Mouse (Mus musculus) T-cell, adult 2 months (primary cell): ENCODE measurements at regions not wholly inside any gene's neighbourhood (a gene's known extent, or its start where the extent isn't known, plus 50 kb on each side); places are given as distances from the start of the nearest gene placed in this dataset.
A peak's percentile ranks its signal among the peaks of the same experiment; 100 is the strongest.

Experiments used
- DNase-seq: peaks from one replicate; pipeline ENCODE4 v3.0.0; 2022; ENCODE audit warnings: low spot score

DNA sequence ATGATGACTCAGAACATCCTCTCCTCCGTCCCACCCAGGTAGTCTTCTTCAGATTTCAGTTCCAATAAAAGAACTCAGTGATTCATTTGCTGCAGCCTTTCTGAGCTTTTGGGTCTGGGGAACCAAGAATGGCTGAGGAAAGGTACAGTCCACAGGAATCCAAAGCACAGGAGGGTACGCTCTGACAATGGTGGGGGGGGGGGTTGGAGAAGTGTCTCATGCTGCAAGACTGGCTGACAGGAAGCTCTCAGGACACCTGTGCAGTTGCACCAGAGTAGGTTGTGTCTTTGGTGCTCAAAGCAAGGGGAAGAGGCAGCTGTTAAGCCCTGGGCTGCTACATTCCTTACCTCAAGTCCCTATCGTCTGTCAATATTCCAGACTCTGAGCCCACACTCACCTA is 192.7 kb upstream of the Bcl6 start:
- no peak for DNase-seq

DNA sequence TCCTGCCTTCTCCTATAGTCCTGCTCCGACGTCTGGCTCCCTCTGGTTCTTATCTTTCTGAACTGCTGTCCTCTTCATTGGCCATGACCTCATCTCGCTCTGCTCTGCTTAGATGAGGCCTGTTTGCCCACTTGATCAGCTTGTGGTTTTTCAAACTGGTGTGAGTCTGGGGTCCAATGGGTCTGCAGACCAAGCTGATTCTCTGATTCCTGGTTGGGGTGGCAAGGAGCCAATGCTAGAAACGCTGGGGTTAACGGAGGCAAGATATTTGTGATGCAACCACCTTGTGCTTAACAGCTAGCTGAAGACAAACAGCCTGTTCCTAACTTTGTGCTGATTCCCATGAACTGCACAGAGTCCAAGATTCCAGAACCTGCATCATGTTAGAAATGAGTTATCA is 192.0 kb upstream of the Bcl6 start:
- DNase-seq = no peak

- DNase-seq = no peak
Observed at GRCm38 (mm10) chr16:24177564-24177963, 188.9 kb upstream of the Bcl6 start.

- no peak for DNase-seq
Observed at GRCm38 (mm10) chr16:24177131-24177530, 188.5 kb upstream of the Bcl6 start.

- DNase-seq = no peak
Observed at GRCm38 (mm10) chr16:24176057-24176456, 187.4 kb upstream of the Bcl6 start.

DNA sequence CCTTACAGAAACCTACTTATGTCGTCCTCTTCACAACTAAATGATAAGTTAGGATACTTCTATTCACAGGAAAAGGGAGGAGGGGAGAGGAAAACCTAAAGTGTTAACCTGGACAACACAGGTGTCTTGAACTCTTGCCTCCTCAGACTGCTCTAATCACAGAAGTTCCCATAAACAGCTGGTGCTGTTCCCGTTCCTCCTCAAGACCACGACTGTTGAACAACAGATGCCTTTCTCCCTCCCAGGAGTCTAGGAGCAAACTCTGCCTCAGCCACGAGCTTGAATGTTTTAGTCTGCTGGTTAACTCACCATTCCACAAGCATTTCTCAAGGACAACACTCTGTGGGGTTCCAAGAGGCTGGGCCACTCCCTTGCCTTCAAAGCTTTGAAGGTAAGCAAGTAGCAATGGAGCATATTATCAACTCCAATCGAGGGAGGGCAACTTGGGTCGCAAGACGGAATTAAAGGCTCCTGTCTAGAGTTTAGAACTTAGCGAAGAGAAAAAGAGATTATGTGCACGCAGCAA is 186.6 kb upstream of the Bcl6 start:
- DNase-seq = no peak

- no peak for DNase-seq
Observed at GRCm38 (mm10) chr16:24174595-24174994, 185.9 kb upstream of the Bcl6 start.

DNA sequence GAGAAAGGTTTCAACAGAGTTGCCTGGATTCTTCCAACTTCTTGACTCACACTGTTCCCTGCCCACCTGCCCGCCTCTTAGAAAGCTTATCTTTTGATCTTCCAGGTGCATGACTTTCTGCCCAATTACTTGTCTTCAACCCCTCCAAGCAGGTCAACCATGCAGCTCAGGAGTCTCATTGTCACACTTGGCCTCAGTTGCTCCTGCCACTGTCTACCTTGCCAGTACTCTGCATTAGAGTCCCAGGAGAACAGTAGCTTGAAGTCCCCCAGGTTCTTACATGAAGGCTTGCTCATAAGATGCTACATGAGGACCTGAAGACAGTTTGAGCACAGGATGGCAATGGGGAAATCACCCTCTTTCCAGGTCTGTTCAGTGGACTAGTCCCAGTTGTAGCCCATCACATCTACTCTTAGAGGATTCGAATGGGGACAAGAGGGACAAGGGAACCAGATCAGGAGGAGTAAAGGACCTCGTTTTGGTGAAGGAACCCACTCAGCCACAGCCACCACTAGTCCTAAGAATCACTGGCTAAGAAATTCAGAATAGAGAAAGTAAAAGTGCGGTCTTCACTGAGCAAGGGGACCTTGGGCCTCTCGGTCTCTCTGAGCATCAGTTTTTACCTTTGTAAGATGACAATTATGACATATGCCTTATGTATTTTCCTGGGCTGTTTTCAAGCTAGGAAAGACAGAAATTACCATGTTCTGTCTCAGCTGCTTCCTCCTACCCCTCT is 185.3 kb upstream of the Bcl6 start:
- no peak for DNase-seq

DNA sequence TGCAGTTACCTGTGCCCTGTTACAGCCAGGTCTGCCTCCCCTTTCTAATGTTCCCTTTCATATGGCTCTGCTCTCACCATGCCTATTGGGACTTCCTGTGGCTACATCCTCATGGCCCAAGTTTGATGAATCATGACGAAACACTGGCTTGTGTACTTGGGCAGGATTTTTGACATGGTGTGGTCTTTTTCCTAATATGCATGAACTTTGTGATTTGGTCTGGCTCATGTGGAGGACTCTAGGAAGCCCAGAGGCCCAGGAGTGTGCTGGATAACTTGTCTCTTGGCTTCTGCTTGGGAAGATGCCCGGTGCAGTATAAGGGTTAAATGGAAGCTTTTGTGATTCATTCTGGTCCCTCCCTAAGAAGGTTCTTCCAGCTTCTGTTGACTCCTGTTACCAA is 184.0 kb upstream of the Bcl6 start:
- no peak for DNase-seq

DNA sequence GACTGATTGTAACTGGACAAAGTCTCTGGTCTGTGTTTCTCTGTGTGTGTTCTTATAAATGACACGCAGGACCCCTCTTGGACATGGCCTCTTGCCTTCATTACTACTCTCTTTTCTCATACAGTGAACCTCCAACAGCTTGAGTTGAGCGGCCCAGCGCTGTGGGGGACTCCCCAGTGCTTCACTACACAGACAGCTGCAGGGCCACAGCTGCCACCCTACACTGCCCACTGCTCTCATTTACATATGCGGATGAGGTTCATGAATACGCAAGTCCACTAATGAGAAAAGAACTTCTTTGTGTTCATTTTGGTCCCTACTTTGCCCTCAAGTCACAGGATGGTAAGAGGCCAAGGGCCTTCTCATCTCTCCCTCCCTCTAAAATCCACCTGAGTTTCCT is 183.4 kb upstream of the Bcl6 start:
- DNase-seq = no peak

GRCm38 (mm10) chr16:24171161-24171560 is 182.5 kb upstream of the Bcl6 start:
- DNase-seq = peak; percentile 29

DNA sequence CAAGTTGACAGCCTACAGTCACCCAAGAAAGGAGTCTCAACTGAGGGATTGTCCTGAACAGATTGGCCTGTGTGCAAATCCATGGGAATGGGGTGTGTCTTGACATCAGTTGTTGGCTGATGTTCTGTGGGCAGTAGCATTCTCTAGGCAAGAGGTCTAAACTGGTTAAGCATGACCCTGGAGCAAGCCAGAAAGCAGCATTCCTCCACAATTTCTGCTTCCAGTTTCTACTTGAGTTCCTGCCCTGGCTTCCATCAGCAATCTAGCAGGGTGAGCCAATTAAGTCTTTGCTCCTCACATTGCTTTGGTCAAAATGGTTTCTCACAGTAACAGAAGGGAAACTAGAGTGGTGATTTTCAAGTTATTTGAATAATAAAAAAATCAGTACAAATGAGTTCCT is 177.8 kb upstream of the Bcl6 start:
- no peak for DNase-seq

DNA sequence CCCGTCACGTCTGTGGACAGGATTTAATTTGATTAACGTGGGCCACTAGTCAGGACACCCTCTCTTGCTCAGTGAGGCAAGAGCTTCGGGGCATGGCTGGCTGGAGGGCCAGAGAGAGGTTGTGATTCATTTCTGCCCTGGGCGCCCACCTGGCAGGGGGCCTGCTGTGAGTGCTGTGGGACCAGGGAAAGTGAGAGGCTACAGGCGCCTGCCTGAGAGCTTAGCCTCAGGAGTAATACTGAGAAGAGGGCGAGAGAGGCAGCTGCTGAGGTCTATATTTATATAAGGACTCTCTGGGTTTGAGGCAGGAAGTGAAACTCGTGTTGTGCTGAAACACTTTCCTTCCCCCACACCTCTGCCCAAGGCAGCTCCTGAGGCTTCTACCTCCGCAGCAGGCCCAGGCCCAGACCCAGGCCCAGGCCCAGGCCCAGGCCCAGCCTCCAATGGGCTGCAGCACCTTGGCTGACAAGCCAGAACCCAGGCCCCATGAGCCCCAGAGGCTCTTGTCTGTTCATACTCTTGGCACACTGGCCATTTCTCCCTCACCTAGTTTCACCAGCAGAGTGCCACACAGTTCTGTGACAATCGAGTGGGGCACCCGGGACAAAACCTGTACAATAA is 176.9 kb upstream of the Bcl6 start:
- DNase-seq = peak; percentile 57

DNA sequence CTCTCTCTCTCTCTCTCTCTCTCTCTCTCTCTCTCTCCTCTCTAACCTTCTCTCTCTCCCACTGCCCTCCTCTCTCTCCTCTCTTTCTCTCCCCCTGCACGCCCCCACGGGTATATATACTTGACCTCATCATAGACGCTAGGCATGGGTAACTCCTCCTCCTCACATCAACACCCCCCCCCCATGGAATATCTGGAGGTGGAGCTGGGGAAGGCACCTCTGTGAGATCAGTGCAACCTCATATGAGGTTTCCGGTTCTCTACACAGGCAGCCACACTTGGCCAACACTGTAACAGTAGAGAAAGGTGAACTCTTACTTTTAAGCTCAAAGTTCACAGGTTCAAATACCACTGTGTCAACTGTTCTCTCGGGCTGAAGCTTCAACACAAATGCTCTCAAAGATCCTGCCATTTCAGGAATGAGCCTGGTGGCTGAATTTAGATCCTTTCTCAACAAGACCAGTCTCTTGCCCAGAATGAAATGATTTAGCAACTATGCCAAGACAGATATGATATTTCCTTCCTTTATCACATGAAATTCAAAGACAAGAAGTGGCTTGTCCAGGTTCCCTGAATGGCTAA is 172.1 kb upstream of the Bcl6 start:
- peak; percentile 65 for DNase-seq

- DNase-seq = peak; percentile 27
Observed at GRCm38 (mm10) chr16:24159336-24159735, 170.7 kb upstream of the Bcl6 start.

- DNase-seq = no peak
Observed at GRCm38 (mm10) chr16:24157753-24158152, 169.1 kb upstream of the Bcl6 start.

DNA sequence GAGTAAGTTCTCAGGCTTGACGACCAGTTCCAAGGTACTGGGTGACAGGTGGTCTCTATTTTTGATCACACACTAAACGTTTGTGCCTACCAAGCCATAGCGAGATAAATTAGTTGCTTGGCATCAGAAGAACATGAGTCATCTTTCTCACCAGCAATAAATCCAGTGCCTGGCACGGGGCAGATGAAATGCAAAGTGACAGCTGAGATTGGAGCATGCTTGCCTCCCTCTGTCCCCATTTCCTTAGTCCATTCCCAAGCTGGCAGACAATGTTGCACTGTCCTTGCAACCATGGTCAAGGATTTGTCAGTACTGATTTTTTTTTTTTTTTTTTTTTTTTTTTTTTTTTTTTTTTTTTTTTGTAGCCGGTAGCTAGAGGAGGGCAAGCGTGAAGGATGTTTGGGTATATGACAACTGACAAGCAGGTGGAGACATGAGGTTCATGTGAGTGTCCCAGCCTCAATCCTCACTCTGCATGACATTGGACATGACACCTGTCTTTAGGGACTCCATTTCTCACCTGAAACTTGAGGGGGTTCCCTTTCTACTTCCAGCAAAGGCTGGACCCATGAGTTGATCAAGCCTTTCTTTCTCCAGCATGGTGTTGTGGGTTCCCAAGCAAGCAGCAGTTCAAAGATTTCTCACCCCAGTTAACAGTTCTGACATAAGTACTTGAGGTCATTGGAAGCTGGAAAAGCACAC is 168.2 kb upstream of the Bcl6 start:
- no peak for DNase-seq

- peak; percentile 52 for DNase-seq
Observed at GRCm38 (mm10) chr16:24154816-24155357, 166.2 kb upstream of the Bcl6 start.

GRCm38 (mm10) chr16:24153943-24154342 is 165.3 kb upstream of the Bcl6 start:
- DNase-seq = peak; percentile 88

DNA sequence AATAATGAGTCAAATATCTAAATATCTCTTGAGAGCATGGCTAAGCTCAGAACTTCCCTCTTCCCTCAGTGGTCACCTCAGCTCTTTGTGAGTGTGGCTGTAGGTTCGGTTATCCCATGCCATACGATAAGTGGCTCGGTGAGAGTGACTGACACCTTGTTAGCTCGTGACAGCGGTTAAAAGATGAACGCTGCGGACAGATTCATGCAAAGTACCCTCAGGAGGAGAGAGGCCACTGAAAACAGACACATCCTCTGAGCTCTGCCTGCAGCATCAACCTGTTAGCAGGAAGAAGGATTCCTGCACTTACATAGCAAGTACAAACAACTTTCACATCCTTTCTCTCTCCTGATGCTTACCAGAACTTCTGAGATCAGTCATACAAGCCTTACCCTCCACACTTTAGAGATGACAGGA is 163.2 kb upstream of the Bcl6 start:
- peak; percentile 56 for DNase-seq

DNA sequence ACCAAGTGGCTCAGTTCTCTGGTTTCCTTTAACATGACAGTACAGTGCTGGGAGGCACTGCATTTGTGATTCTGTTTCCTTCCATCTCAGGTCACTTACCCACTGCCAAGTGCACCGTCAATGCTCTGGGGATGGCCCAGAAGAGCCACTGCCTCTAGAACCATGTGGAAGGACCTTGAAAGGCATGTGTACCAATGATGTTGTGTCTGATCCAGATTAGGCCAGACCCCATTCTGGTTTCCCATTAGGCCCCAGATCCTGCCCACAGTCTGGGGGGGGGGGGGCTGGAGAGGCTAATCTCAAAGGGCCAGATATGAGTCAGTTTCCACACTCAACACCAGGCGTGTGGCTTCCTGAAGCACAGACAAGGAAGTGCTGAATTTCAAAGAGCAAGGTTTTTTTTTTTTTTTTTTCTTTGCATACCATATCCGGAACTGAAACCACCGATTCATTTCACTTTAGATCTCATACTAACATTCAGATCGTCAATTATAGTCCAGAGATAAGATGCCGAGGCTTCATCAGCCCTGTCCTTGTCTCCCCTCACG is 162.6 kb upstream of the Bcl6 start:
- peak; percentile 59 for DNase-seq

DNA sequence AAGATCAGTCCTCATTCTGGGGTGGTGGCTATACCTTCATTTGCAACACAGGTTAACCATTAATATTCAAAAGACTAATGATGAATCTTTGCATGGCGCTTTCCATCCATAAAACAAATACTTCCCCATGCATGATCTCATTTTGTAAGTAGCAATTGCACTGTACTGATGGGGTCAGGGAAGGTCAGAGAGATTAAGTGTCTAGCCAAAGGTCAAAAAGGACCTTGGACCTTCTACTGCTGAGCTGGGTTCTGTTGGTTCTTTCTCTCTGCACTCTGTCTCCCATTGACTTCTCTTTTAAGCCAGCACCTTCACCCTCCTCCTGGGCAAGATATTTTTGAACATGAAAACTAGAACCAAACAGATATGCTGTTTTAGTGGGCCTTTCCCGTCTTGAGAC is 161.9 kb upstream of the Bcl6 start:
- no peak for DNase-seq
